Mouse (Mus musculus): Measurements from ENCODE around the gene Sh3bgrl3.

GRCm38 (mm10) chr4:134154354-134154753 lies 25.8 kb upstream of the Sh3bgrl3 start:
- TF ChIP-seq POLR2A (IDR thresholded peaks at IDR 0.05; ENCODE audit: extremely low read depth, insufficient read depth, low read length) (no peak), CTCF (IDR thresholded peaks at IDR 0.05; ENCODE audit: extremely low read depth, insufficient read depth, low read length) (no peak)

All from cortical plate, adult 2 months (tissue).